Mouse (Mus musculus): ENCODE data around the gene Fam217b.

Gene Fam217b

GRCm38 (mm10) chr2:178437311-178437710, 23.0 kb downstream of the Fam217b start:
- DNase-seq (ENCODE audit: low spot score in 2 of 2) = no peak

- DNase-seq (ENCODE audit: low spot score in 2 of 2) = no peak
Measured at GRCm38 (mm10) chr2:178449386-178449785, 35.1 kb downstream of the Fam217b start.

GRCm38 (mm10) chr2:178450236-178450635, 35.9 kb downstream of the Fam217b start:
- no peak for DNase-seq (ENCODE audit: low spot score in 2 of 2)

GRCm38 (mm10) chr2:178450961-178451360, 36.6 kb downstream of the Fam217b start:
- DNase-seq (ENCODE audit: low spot score in 2 of 2) = no peak

GRCm38 (mm10) chr2:178454664-178455516, 40.6 kb downstream of the Fam217b start:
- no peak for DNase-seq (ENCODE audit: low spot score in 2 of 2)

- DNase-seq (ENCODE audit: low spot score in 2 of 2) = no peak
Measured at GRCm38 (mm10) chr2:178457414-178457813, 43.1 kb downstream of the Fam217b start.

GRCm38 (mm10) chr2:178460353-178460752, 46.0 kb downstream of the Fam217b start:
- DNase-seq (ENCODE audit: low spot score in 2 of 2) = no peak

GRCm38 (mm10) chr2:178471546-178472480, 57.5 kb downstream of the Fam217b start:
- DNase-seq (ENCODE audit: low spot score in 2 of 2) = no peak

- no peak for DNase-seq (ENCODE audit: low spot score in 2 of 2)
Measured at GRCm38 (mm10) chr2:178473916-178474315, 59.6 kb downstream of the Fam217b start.

Data from natural killer cell, adult 2 months (primary cell).